Mouse (Mus musculus) heart, embryonic 12.5 days (tissue): ENCODE data around the gene Pigr. TPM values are rescaled to one million over a fixed set of nuclear protein-coding genes. Genes with fewer than 3 reads are reported as not detected.

Source experiments
- ATAC-seq: fragments of 200-750 bp; cut with Nextera tagmentation; 2 replicates; pipeline ENCODE4 v1.8.0; 2017; ENCODE audit warnings: moderate TSS enrichment, moderate library complexity; ENCODE audit not compliant: insufficient number of reproducible peaks, low FRiP score
- H3K27ac ChIP-seq: fragments of 300-500 bp; sonication (generic); 2 replicates; pipeline ENCODE4 v1.5.1; 2016; ENCODE audit warnings: mild to moderate bottlenecking, moderate library complexity; ENCODE audit not compliant: poor library complexity, severe bottlenecking
- H3K27me3 ChIP-seq: fragments of 300-500 bp; sonication (generic); replicated peaks from 2 replicates; pipeline ENCODE4 v1.6.1; 2016; ENCODE audit warnings: mild to moderate bottlenecking, moderate library complexity
- H3K36me3 ChIP-seq: fragments of 300-500 bp; sonication (generic); 2 replicates; pipeline ENCODE4 v1.6.1; 2016; ENCODE audit warnings: mild to moderate bottlenecking, moderate library complexity
- H3K4me1 ChIP-seq: fragments of 300-500 bp; sonication (generic); replicated peaks from 2 replicates; pipeline ENCODE4 v1.6.1; 2016; ENCODE audit warnings: mild to moderate bottlenecking
- H3K4me2 ChIP-seq: fragments of 300-500 bp; sonication (generic); 2 replicates; pipeline ENCODE4 v1.6.1; 2016; ENCODE audit warnings: mild to moderate bottlenecking, moderate library complexity
- H3K4me3 ChIP-seq: fragments of 300-500 bp; sonication (generic); 2 replicates; pipeline ENCODE4 v1.5.1; 2016; ENCODE audit warnings: mild to moderate bottlenecking
- H3K9ac ChIP-seq: fragments of 300-500 bp; sonication (generic); 2 replicates; pipeline ENCODE4 v1.6.1; 2016; ENCODE audit warnings: mild to moderate bottlenecking, moderate library complexity
- H3K9me3 ChIP-seq: fragments of 300-500 bp; sonication (generic); replicated peaks from 2 replicates; pipeline ENCODE4 v1.6.1; 2016; ENCODE audit warnings: mild to moderate bottlenecking, moderate library complexity
- WGBS: fragments of 180-500 bp; shearing (Covaris S2); methylation state at CpG from one replicate; pipeline ENCODE4 v1.1.7; 2016; 5-methylcytosine and 5-hydroxymethylcytosine counted together
- polyA plus RNA-seq: library from polyadenylated mRNA; unstranded; fragments of >200 nt; fragmentation: Nextera tagmentation; extraction: Ambion mirVana; gene quantifications from 2 replicates; pipeline ENCODE4 v1.2.1, GENCODE M21; 2016

Pigr gene
- polyA plus RNA-seq, result not detected in 2 replicates

DNA sequence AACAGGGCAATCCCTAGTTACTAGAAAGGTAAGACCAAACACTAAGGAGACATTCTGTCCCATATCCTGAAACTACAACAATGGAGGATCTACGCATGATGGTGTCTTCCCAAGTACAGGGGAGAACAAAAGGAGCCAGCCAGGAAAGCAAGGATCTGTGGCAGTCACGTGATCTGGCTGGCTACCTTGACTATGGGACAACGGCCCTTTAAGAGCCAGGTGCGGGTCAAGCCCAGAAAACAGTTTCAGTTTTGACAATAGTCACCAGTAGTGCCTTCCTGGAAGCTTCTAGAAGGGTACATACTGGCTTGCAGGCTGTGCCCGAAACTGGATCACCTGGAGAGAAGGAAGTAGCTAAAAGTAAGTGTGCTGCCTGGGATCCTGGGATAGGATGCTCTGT, at the start of gene Pigr:
Gene Pigr, plus strand, starts transcription at position 237 of the 400 bp plus-strand sequence.
- WGBS, result 89% methylated on average over 5 of the region's 5 CpGs
- no peak for ATAC-seq
- H3K27me3 ChIP-seq, result peaks cover 19% of the 10 kb centered on the region

GRCm38 (mm10) chr1:130779867-130780266, 46.6 kb upstream of the Pigr start:
- Histone ChIP-seq H3K9me3 (no peaks in the 10 kb centered on the region), H3K9ac (no peak overlapping the region), H3K4me3 (no peak overlapping the region), H3K27ac (no peak overlapping the region), H3K36me3 (no peaks in the 10 kb centered on the region), H3K4me2 (no peak overlapping the region), H3K27me3 (0 out of 2 replicates have a peak, but pooled peaks cover 2% of the 10 kb centered on the region), H3K4me1 (peaks cover 6% of the 10 kb centered on the region; the same call in 1 of the 2 replicates)
- 73% methylated on average over 3 of the region's 3 CpGs for WGBS
- ATAC-seq, result no peak

More for the DNA sequence above, at the start of gene Pigr:
- Histone ChIP-seq H3K4me1 (peaks cover 24% of the 10 kb centered on the region), H3K36me3 (no peaks in the 10 kb centered on the region), H3K9me3 (no peaks in the 10 kb centered on the region), H3K27ac (no peak within 1 kb of the TSS), H3K4me3 (no peak within 1 kb of the TSS), H3K4me2 (no peak within 1 kb of the TSS), H3K9ac (no peak within 1 kb of the TSS)

DNA sequence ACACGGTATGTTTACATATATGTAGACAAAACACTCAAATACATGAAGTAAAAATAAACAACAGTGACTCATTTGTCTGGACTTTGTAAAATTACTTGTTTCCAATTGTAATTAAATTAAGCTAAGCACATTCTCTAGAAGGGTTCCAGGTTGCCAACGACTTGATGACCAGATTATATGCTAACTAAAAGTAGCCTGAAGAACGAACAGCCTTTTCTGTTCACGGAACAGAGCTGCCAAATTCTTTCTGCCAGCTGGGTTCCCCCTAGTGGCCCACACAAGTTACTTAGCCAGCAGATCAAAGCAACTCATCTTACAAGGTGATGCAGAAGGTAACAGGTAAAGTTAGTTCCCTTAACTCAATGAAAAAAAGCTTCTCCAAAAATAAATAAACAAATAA, 42.4 kb upstream of the Pigr start:
- ATAC-seq, result no peak
- H3K4me3 ChIP-seq, result no peak overlapping the region
- no peak overlapping the region for H3K27ac ChIP-seq
- 0 out of 2 replicates have a peak, but pooled peaks cover 4% of the 10 kb centered on the region for H3K27me3 ChIP-seq
- no peak overlapping the region for H3K9ac ChIP-seq
- no peaks in the 10 kb centered on the region for H3K9me3 ChIP-seq
- H3K4me1 ChIP-seq, result peaks cover 6% of the 10 kb centered on the region; the same call in 1 of the 2 replicates
- no peak overlapping the region for H3K4me2 ChIP-seq
- no peaks in the 10 kb centered on the region for H3K36me3 ChIP-seq
- 21% methylated on average over 4 of the region's 4 CpGs for WGBS

- Histone ChIP-seq H3K4me3 (no peak overlapping the region), H3K27me3 (0 out of 2 replicates have a peak, but pooled peaks cover 8% of the 10 kb centered on the region), H3K9me3 (no peaks in the 10 kb centered on the region), H3K36me3 (no peaks in the 10 kb centered on the region), H3K27ac (no peak overlapping the region), H3K4me2 (no peak overlapping the region), H3K9ac (no peak overlapping the region), H3K4me1 (peaks cover 6% of the 10 kb centered on the region; the same call in 1 of the 2 replicates)
- ATAC-seq, result no peak
- WGBS, result 40% methylated on average over 4 of the region's 4 CpGs
These were observed 39.5 kb upstream of the Pigr start for GRCm38 (mm10) chr1:130787001-130787400.

- ATAC-seq, result peak; percentile 33; the same call in 1 of the 2 replicates
- WGBS, result 59% methylated on average over 3 of the region's 3 CpGs
- no peak overlapping the region for H3K27ac ChIP-seq
These were observed 36.7 kb upstream of the Pigr start for GRCm38 (mm10) chr1:130789512-130790451.

GRCm38 (mm10) chr1:130795331-130795730, 31.2 kb upstream of the Pigr start:
- no peak overlapping the region for H3K9ac ChIP-seq
- H3K27ac ChIP-seq, result no peak overlapping the region
- ATAC-seq, result no peak
- H3K36me3 ChIP-seq, result no peaks in the 10 kb centered on the region
- no peaks in the 10 kb centered on the region; the same call in 1 of the 2 replicates for H3K4me1 ChIP-seq
- WGBS, result 82% methylated on average over 2 of the region's 2 CpGs
- 0 out of 2 replicates have a peak, but pooled peaks cover 2% of the 10 kb centered on the region for H3K9me3 ChIP-seq
- H3K4me3 ChIP-seq, result no peak overlapping the region
- H3K4me2 ChIP-seq, result no peak overlapping the region
- no peaks in the 10 kb centered on the region for H3K27me3 ChIP-seq

More at GRCm38 (mm10) chr1:130789512-130790451, 36.7 kb upstream of the Pigr start:
- H3K4me2 ChIP-seq, result no peak overlapping the region
- H3K9me3 ChIP-seq, result 0 out of 2 replicates have a peak, but pooled peaks cover 2% of the 10 kb centered on the region
- H3K9ac ChIP-seq, result no peak overlapping the region
- H3K4me1 ChIP-seq, result no peaks in the 10 kb centered on the region
- H3K4me3 ChIP-seq, result no peak overlapping the region
- 0 out of 2 replicates have a peak, but pooled peaks cover 7% of the 10 kb centered on the region for H3K27me3 ChIP-seq
- H3K36me3 ChIP-seq, result no peaks in the 10 kb centered on the region

DNA sequence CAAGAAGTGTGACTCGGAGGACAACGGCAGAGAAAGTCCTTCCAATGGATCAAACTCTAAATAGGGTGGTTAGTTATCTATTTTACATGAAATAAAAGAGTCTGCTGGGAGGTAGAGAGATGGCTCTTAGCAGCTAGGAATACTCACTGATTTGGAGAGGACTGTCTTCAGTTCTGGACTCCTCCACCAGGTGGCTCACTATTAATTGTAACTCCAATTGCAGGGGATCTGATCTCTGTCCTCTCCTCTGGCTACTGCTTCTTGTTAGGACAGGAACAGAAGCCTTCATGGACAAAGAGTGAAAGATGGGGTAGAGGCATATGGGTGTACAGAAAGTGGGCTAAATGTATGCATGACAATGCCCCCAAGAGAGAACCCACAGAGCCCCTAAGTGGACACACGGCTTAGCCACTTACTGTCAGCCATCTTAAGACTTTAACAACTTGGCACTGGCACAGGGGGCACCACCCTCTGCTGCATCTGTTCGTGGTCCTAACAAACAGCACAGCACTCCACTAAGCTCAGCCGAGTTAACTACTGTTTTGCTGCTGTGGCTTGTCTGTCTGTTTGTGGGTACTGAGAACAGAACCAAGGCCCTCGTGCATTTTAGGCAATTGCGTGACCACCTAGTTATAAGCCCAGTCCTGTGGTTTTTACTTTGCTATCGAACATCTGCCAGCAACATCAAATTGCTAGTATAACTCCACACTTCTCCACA, 29.4 kb upstream of the Pigr start:
- no peak overlapping the region for H3K4me3 ChIP-seq
- no peak overlapping the region for H3K9ac ChIP-seq
- 74% methylated on average over 8 of the region's 8 CpGs for WGBS
- 0 out of 2 replicates have a peak, but pooled peaks cover under 1% of the 10 kb centered on the region for H3K9me3 ChIP-seq
- H3K4me2 ChIP-seq, result no peak overlapping the region
- no peak for ATAC-seq
- 0 out of 2 replicates have a peak, but pooled peaks cover 11% of the 10 kb centered on the region for H3K27me3 ChIP-seq
- H3K36me3 ChIP-seq, result no peaks in the 10 kb centered on the region
- no peaks in the 10 kb centered on the region; the same call in 1 of the 2 replicates for H3K4me1 ChIP-seq
- H3K27ac ChIP-seq, result no peak overlapping the region

GRCm38 (mm10) chr1:130798037-130798436, 28.4 kb upstream of the Pigr start:
- 0 out of 2 replicates have a peak, but pooled peaks cover 11% of the 10 kb centered on the region for H3K27me3 ChIP-seq
- H3K4me2 ChIP-seq, result no peak overlapping the region
- H3K27ac ChIP-seq, result no peak overlapping the region
- no peak overlapping the region for H3K9ac ChIP-seq
- H3K36me3 ChIP-seq, result no peaks in the 10 kb centered on the region
- WGBS, result 49% methylated on average over 6 of the region's 6 CpGs
- H3K4me1 ChIP-seq, result peaks cover 7% of the 10 kb centered on the region
- ATAC-seq, result no peak
- no peaks in the 10 kb centered on the region for H3K9me3 ChIP-seq
- H3K4me3 ChIP-seq, result no peak overlapping the region

DNA sequence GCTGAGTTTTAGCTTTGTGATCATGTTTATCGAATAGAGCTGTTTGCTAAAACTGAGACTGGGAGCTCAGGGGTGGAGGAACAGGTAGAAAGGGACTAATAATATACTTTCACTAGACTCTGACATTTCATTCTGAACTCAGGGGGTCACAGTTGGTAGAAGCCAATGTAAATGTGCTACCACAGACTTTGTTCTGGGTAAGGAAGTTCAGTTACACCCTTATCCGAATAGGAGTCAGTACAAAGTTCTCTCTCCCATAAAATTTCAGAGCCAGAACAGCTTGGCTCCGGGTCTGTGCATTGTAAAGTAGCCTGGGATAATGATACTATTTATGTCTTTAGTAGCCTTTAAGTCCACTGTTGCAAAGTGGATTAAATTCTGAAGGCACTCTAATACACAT, 27.9 kb upstream of the Pigr start:
- H3K4me2 ChIP-seq, result no peak overlapping the region
- H3K9ac ChIP-seq, result no peak overlapping the region
- WGBS, result 62% methylated on average over 3 of the region's 3 CpGs
- H3K4me3 ChIP-seq, result no peak overlapping the region
- no peak overlapping the region for H3K27ac ChIP-seq
- peaks cover 12% of the 10 kb centered on the region for H3K4me1 ChIP-seq
- no peaks in the 10 kb centered on the region for H3K9me3 ChIP-seq
- no peak for ATAC-seq
- H3K36me3 ChIP-seq, result no peaks in the 10 kb centered on the region
- 0 out of 2 replicates have a peak, but pooled peaks cover 11% of the 10 kb centered on the region for H3K27me3 ChIP-seq

GRCm38 (mm10) chr1:130799399-130799798, 27.1 kb upstream of the Pigr start:
- H3K4me3 ChIP-seq, result no peak overlapping the region
- no peak overlapping the region for H3K9ac ChIP-seq
- no peak overlapping the region for H3K27ac ChIP-seq
- H3K27me3 ChIP-seq, result 0 out of 2 replicates have a peak, but pooled peaks cover 11% of the 10 kb centered on the region
- no peaks in the 10 kb centered on the region for H3K36me3 ChIP-seq
- ATAC-seq, result no peak
- 90% methylated on average over 2 of the region's 2 CpGs for WGBS
- H3K9me3 ChIP-seq, result no peaks in the 10 kb centered on the region
- peaks cover 21% of the 10 kb centered on the region for H3K4me1 ChIP-seq
- H3K4me2 ChIP-seq, result no peak overlapping the region

- H3K9me3 ChIP-seq, result no peaks in the 10 kb centered on the region
- no peaks in the 10 kb centered on the region for H3K36me3 ChIP-seq
- no peak within 1 kb of the TSS for H3K4me2 ChIP-seq
- H3K27me3 ChIP-seq, result 0 out of 2 replicates have a peak, but pooled peaks cover 11% of the 10 kb centered on the region
- WGBS, result 71% methylated on average over 8 of the region's 8 CpGs
- no peak within 1 kb of the TSS for H3K27ac ChIP-seq
- H3K4me3 ChIP-seq, result no peak within 1 kb of the TSS
- peaks cover 29% of the 10 kb centered on the region for H3K4me1 ChIP-seq
- H3K9ac ChIP-seq, result no peak within 1 kb of the TSS
- no peak for ATAC-seq
These were observed 25.9 kb upstream of the Pigr start, which contains the start of gene Fcamr for GRCm38 (mm10) chr1:130800602-130801001. Gene Fcamr, plus strand, starts transcription at chr1:130800902.
